Mouse (Mus musculus): Measurements from ENCODE around the gene Mthfs. TPM values are rescaled to one million over a fixed set of nuclear protein-coding genes. Genes with fewer than 3 reads are reported as not detected.

The Mthfs gene
- polyA plus RNA-seq, 1 experiment, result 10.8 TPM

GRCm38 (mm10) chr9:89403031-89403430, 192.6 kb downstream of the Mthfs start:
- Histone ChIP-seq H3K27ac (ENCODE audit: insufficient read depth, low read length) (no peak overlapping the region), H3K4me1 (ENCODE audit: control insufficient read depth, insufficient read depth, low read length) (no peaks in the 10 kb centered on the region), H3K9ac (ENCODE audit: low read depth, poor library complexity, severe bottlenecking) (no peak overlapping the region), H3K9me3 (replicated peaks; ENCODE audit: control insufficient read depth, insufficient read depth, low read length, poor library complexity, severe bottlenecking) (no peaks in the 10 kb centered on the region), H3K4me3 (ENCODE audit: low read depth, low read length) (no peak overlapping the region), H3K36me3 (ENCODE audit: control insufficient read depth, insufficient read depth, low read length, poor library complexity, severe bottlenecking) (no peaks in the 10 kb centered on the region), H3K27me3 (ENCODE audit: control insufficient read depth, insufficient read depth, low read length, poor library complexity, severe bottlenecking) (no peaks in the 10 kb centered on the region)
- TF ChIP-seq POLR2A (IDR thresholded peaks at IDR 0.05; ENCODE audit: insufficient read depth, low read length) (no peak), EP300 (IDR thresholded peaks at IDR 0.05; ENCODE audit: insufficient read depth, low read depth, low read length) (no peak), CTCF (IDR thresholded peaks at IDR 0.05; ENCODE audit: low read depth, low read length) (no peak)

Other genes with a start within 250 kb of the Mthfs start
- gene Trim43b, start 117.8 kb upstream of the Mthfs start, polyA plus RNA-seq (2011; ENCODE audit: insufficient read depth, insufficient read length, low read depth, missing spikeins), result 0.29 and 0.45 TPM in 2 replicates
- not detected in 2 replicates for gene Bcl2a1b, start 11.5 kb upstream of the Mthfs start, polyA plus RNA-seq (2011; ENCODE audit: insufficient read depth, insufficient read length, low read depth, missing spikeins)
- not detected in 2 replicates for gene Gm29094, start 11.3 kb upstream of the Mthfs start, polyA plus RNA-seq (2011; ENCODE audit: insufficient read depth, insufficient read length, low read depth, missing spikeins)